Mouse (Mus musculus): ENCODE data around the gene Syne3. TPM values are rescaled to one million over a fixed set of nuclear protein-coding genes. Genes with fewer than 3 reads are reported as not detected.

The Syne3 gene
- total and polyA plus RNA-seq, 3 experiments, result 2.3 to 8.5 (median 7.0) TPM

GRCm38 (mm10) chr12:104978420-104978819, 31.2 kb downstream of the Syne3 start:
- no peaks in the 10 kb centered on the region for H3K36me3 ChIP-seq (ENCODE audit: control insufficient read depth, insufficient read depth, low read length)
- H3K79me2 ChIP-seq (replicated peaks; ENCODE audit: control insufficient read depth, insufficient read depth, low read length), result no peaks in the 10 kb centered on the region; the same call in 1 of the 2 replicates
- TF ChIP-seq POLR2A (IDR thresholded peaks at IDR 0.05; ENCODE audit: insufficient read depth, low read depth, low read length) (no peak), CTCF (IDR thresholded peaks at IDR 0.05) (no peak), EP300 (IDR thresholded peaks at IDR 0.05; ENCODE audit: insufficient read depth, low read depth, low read length) (no peak)
- DNase-seq, result peak; percentile 74 to 78
- intact Hi-C loops (cut with DNase I), result no loop called here
- H3K9ac ChIP-seq (ENCODE audit: low read depth, low read length), result no peak overlapping the region
- H3K4me3 ChIP-seq, result no peak overlapping the region; the same call in 1 of the 2 replicates
- H3K27me3 ChIP-seq (ENCODE audit: control insufficient read depth, insufficient read depth, low read length), result no peaks in the 10 kb centered on the region
- peak overlapping the region; percentile 48 for H3K27ac ChIP-seq
- WGBS, result 32% methylated on average over 9 of the region's 9 CpGs
- H3K4me1 ChIP-seq (ENCODE audit: control insufficient read depth, insufficient read depth, low read length), result peaks cover 6% of the 10 kb centered on the region

DNA sequence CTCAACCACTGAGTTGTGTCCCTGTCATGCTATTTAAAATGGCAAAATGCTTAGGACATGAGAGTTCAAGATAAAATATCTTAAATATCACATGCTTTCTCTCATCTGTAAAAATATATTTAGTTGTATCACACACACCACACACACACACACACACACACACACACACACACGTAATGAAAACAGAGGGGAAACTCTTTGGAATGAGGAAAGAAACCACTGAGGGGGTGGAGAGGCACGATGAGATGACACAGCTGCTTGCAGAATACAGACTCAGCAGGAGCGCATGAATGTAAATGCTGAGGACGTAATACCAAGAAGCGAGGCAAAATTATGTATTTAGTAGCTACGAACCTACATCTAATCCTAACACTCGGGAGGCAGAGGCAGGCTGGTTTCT, 32.7 kb downstream of the Syne3 start:
- no peaks in the 10 kb centered on the region; the same call in 1 of the 2 replicates for H3K79me2 ChIP-seq (replicated peaks; ENCODE audit: control insufficient read depth, insufficient read depth, low read length)
- 81% methylated on average over 7 of the region's 7 CpGs for WGBS
- H3K4me3 ChIP-seq, result no peak overlapping the region
- no peaks in the 10 kb centered on the region for H3K27me3 ChIP-seq (ENCODE audit: control insufficient read depth, insufficient read depth, low read length)
- DNase-seq, result no peak
- no peaks in the 10 kb centered on the region for H3K36me3 ChIP-seq (ENCODE audit: control insufficient read depth, insufficient read depth, low read length)
- no peak for TF ChIP-seq EP300 (IDR thresholded peaks at IDR 0.05; ENCODE audit: insufficient read depth, low read depth, low read length)
- TF ChIP-seq POLR2A (IDR thresholded peaks at IDR 0.05; ENCODE audit: insufficient read depth, low read depth, low read length), result no peak
- no peak for TF ChIP-seq CTCF (IDR thresholded peaks at IDR 0.05)
- peaks cover 3% of the 10 kb centered on the region for H3K4me1 ChIP-seq (ENCODE audit: control insufficient read depth, insufficient read depth, low read length)
- intact Hi-C loops (cut with DNase I), result no loop called here
- no peak overlapping the region for H3K9ac ChIP-seq (ENCODE audit: low read depth, low read length)
- H3K27ac ChIP-seq, result no peak overlapping the region

- no peak for TF ChIP-seq CTCF (IDR thresholded peaks at IDR 0.05)
- TF ChIP-seq EP300 (IDR thresholded peaks at IDR 0.05; ENCODE audit: insufficient read depth, low read depth, low read length), result no peak
- no peak for TF ChIP-seq POLR2A (IDR thresholded peaks at IDR 0.05; ENCODE audit: insufficient read depth, low read depth, low read length)
- H3K36me3 ChIP-seq (ENCODE audit: control insufficient read depth, insufficient read depth, low read length), result no peaks in the 10 kb centered on the region
- 81% methylated on average over 8 of the region's 8 CpGs for WGBS
Measured at GRCm38 (mm10) chr12:104976331-104976817, 33.2 kb downstream of the Syne3 start.

GRCm38 (mm10) chr12:104972860-104973259, 36.7 kb downstream of the Syne3 start:
- Histone ChIP-seq H3K36me3 (ENCODE audit: control insufficient read depth, insufficient read depth, low read length) (no peaks in the 10 kb centered on the region), H3K27ac (no peak overlapping the region), H3K79me2 (replicated peaks; ENCODE audit: control insufficient read depth, insufficient read depth, low read length) (no peaks in the 10 kb centered on the region; the same call in 1 of the 2 replicates), H3K27me3 (ENCODE audit: control insufficient read depth, insufficient read depth, low read length) (no peaks in the 10 kb centered on the region), H3K9ac (ENCODE audit: low read depth, low read length) (no peak overlapping the region), H3K4me3 (no peak overlapping the region), H3K4me1 (ENCODE audit: control insufficient read depth, insufficient read depth, low read length) (no peaks in the 10 kb centered on the region)
- DNase-seq, result no peak
- intact Hi-C loops (cut with DNase I), result no loop called here
- 61% methylated on average over 6 of the region's 6 CpGs for WGBS
- TF ChIP-seq CTCF (IDR thresholded peaks at IDR 0.05) (no peak), POLR2A (IDR thresholded peaks at IDR 0.05; ENCODE audit: insufficient read depth, low read depth, low read length) (no peak)

More at GRCm38 (mm10) chr12:104976331-104976817, 33.2 kb downstream of the Syne3 start:
- no peaks in the 10 kb centered on the region for H3K27me3 ChIP-seq (ENCODE audit: control insufficient read depth, insufficient read depth, low read length)
- intact Hi-C loops (cut with DNase I), result no loop called here
- no peak overlapping the region for H3K27ac ChIP-seq
- no peak for DNase-seq
- no peak overlapping the region for H3K4me3 ChIP-seq
- no peaks in the 10 kb centered on the region; the same call in 1 of the 2 replicates for H3K79me2 ChIP-seq (replicated peaks; ENCODE audit: control insufficient read depth, insufficient read depth, low read length)
- H3K4me1 ChIP-seq (ENCODE audit: control insufficient read depth, insufficient read depth, low read length), result peaks cover 3% of the 10 kb centered on the region
- H3K9ac ChIP-seq (ENCODE audit: low read depth, low read length), result no peak overlapping the region

GRCm38 (mm10) chr12:104969618-104970017, 40.0 kb downstream of the Syne3 start:
- intact Hi-C loops (cut with DNase I), result no loop called here
- no peak for DNase-seq
- no peaks in the 10 kb centered on the region for H3K79me2 ChIP-seq (replicated peaks; ENCODE audit: control insufficient read depth, insufficient read depth, low read length)

DNA sequence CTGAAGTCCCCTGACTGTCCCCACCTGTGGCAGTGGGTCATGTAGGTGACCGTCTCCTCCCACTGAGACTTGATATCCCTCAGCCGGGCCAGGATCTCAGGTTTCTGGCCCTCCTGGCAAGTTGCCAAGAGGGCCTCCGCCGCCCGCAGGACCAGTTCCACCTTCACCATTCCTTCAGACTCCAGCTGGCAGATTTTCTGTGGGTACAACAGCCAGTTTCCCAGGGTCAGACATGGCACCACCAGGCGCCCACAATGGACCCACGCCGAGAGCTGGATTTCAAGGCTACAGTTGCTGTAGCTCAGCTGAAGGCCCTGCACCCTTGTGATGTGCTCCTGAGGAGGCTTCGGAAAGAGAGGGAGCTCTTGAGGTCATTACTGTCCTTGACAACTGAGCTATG, 40.4 kb downstream of the Syne3 start:
- H3K9ac ChIP-seq (ENCODE audit: low read depth, low read length), result no peak overlapping the region
- TF ChIP-seq POLR2A (IDR thresholded peaks at IDR 0.05; ENCODE audit: insufficient read depth, low read depth, low read length) (no peak), EP300 (IDR thresholded peaks at IDR 0.05; ENCODE audit: insufficient read depth, low read depth, low read length) (no peak), CTCF (IDR thresholded peaks at IDR 0.05) (no peak)
- H3K4me1 ChIP-seq (ENCODE audit: control insufficient read depth, insufficient read depth, low read length), result peaks cover 1% of the 10 kb centered on the region; the same call in 1 of the 2 replicates
- intact Hi-C loops (cut with DNase I), result no loop called here
- no peak overlapping the region for H3K27ac ChIP-seq
- H3K79me2 ChIP-seq (replicated peaks; ENCODE audit: control insufficient read depth, insufficient read depth, low read length), result no peaks in the 10 kb centered on the region
- DNase-seq, result no peak
- H3K36me3 ChIP-seq (ENCODE audit: control insufficient read depth, insufficient read depth, low read length), result no peaks in the 10 kb centered on the region
- no peaks in the 10 kb centered on the region for H3K27me3 ChIP-seq (ENCODE audit: control insufficient read depth, insufficient read depth, low read length)
- no peak overlapping the region for H3K4me3 ChIP-seq
- 88% methylated on average over 9 of the region's 9 CpGs for WGBS

More at GRCm38 (mm10) chr12:104969618-104970017, 40.0 kb downstream of the Syne3 start:
- TF ChIP-seq POLR2A (IDR thresholded peaks at IDR 0.05; ENCODE audit: insufficient read depth, low read depth, low read length) (no peak), EP300 (IDR thresholded peaks at IDR 0.05; ENCODE audit: insufficient read depth, low read depth, low read length) (no peak), CTCF (IDR thresholded peaks at IDR 0.05) (no peak)
- Histone ChIP-seq H3K27me3 (ENCODE audit: control insufficient read depth, insufficient read depth, low read length) (no peaks in the 10 kb centered on the region), H3K4me1 (ENCODE audit: control insufficient read depth, insufficient read depth, low read length) (peaks cover 1% of the 10 kb centered on the region; the same call in 1 of the 2 replicates), H3K36me3 (ENCODE audit: control insufficient read depth, insufficient read depth, low read length) (no peaks in the 10 kb centered on the region), H3K4me3 (no peak overlapping the region), H3K27ac (no peak overlapping the region), H3K9ac (ENCODE audit: low read depth, low read length) (no peak overlapping the region)
- 65% methylated on average over 4 of the region's 4 CpGs for whole genome bisulfite sequencing
